Mouse (Mus musculus) forebrain, embryonic 16.5 days (tissue): ENCODE results near the gene 3110070M22Rik. TPM values are rescaled to one million over a fixed set of nuclear protein-coding genes. Genes with fewer than 3 reads are reported as not detected.

Experiments used
- ATAC-seq: fragments of 200-750 bp; cut with Nextera tagmentation; 2 replicates; pipeline ENCODE4 v1.8.0; 2017; ENCODE audit warnings: mild to moderate bottlenecking, moderate library complexity
- H3K27ac ChIP-seq: fragments of 300-500 bp; sonication (generic); 2 replicates; pipeline ENCODE4 v1.5.1; 2014; ENCODE audit warnings: low read length, control low read depth
- H3K27me3 ChIP-seq: fragments of 300-500 bp; sonication (generic); replicated peaks from 2 replicates; pipeline ENCODE4 v1.6.1; 2014; ENCODE audit warnings: low read length; ENCODE audit not compliant: control insufficient read depth, insufficient read depth
- H3K36me3 ChIP-seq: fragments of 300-500 bp; sonication (generic); 2 replicates; pipeline ENCODE4 v1.6.1; 2014; ENCODE audit not compliant: control insufficient read depth, insufficient read depth
- H3K4me1 ChIP-seq: fragments of 300-500 bp; sonication (generic); replicated peaks from 2 replicates; pipeline ENCODE4 v1.6.1; 2014; ENCODE audit warnings: low read length; ENCODE audit not compliant: control insufficient read depth, insufficient read depth
- H3K4me2 ChIP-seq: fragments of 300-500 bp; sonication (generic); 2 replicates; pipeline ENCODE4 v1.6.1; 2014; ENCODE audit warnings: mild to moderate bottlenecking, low read length, control low read depth
- H3K4me3 ChIP-seq: fragments of 300-500 bp; sonication (generic); replicated peaks from 2 replicates; pipeline ENCODE4 v1.5.1; 2014; ENCODE audit warnings: mild to moderate bottlenecking, low read length, control low read depth
- H3K9ac ChIP-seq: fragments of 300-500 bp; sonication (generic); replicated peaks from 2 replicates; pipeline ENCODE4 v1.6.1; 2014; ENCODE audit warnings: low read depth, low read length, control low read depth
- H3K9me3 ChIP-seq: fragments of 300-500 bp; sonication (generic); 2 replicates; pipeline ENCODE4 v1.6.1; 2016; ENCODE audit warnings: low read length; ENCODE audit not compliant: control insufficient read depth
- WGBS: fragments of 180-500 bp; shearing (Covaris S2); extraction: QIAGEN DNeasy Blood & Tissue Kit; methylation state at CpG from one replicate; pipeline ENCODE4 v1.1.7; 2014; 5-methylcytosine and 5-hydroxymethylcytosine counted together
- polyA plus RNA-seq: library from polyadenylated mRNA; unstranded; fragments of >200 nt; fragmentation: Nextera tagmentation; extraction: Ambion mirVana; gene quantifications from 2 replicates; pipeline ENCODE4 v1.2.1, GENCODE M21; 2015

Gene 3110070M22Rik
- polyA plus RNA-seq, 1 experiment from 2014 or later: 1.5 TPM

DNA sequence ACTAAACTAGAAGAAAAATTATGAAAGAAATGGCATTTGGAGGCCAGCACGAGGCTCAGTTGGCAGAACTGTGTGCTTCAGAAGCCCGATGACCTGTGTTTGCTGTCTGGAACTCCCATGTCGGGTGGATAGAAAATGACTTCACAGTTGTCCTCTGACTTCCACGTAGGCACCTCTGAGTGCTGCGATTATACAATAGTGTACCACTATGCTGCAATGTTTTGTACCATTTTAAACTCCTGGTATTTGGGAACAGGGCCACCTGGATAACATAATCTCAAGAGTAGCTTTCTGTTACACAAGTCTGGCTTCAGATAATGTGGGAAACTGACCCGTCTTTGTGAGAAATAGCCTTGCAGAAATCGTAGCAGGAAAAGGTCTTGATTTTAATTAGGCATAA, 31.8 kb downstream of the 3110070M22Rik start:
- Histone ChIP-seq H3K9me3 (no peaks in the 10 kb centered on the region), H3K27me3 (no peaks in the 10 kb centered on the region), H3K4me2 (no peak overlapping the region), H3K36me3 (peaks cover 29% of the 10 kb centered on the region), H3K27ac (no peak overlapping the region), H3K9ac (no peak overlapping the region), H3K4me1 (no peaks in the 10 kb centered on the region), H3K4me3 (no peak overlapping the region)
- WGBS: 95% methylated on average over 7 of the region's 7 CpGs
- ATAC-seq: no peak

DNA sequence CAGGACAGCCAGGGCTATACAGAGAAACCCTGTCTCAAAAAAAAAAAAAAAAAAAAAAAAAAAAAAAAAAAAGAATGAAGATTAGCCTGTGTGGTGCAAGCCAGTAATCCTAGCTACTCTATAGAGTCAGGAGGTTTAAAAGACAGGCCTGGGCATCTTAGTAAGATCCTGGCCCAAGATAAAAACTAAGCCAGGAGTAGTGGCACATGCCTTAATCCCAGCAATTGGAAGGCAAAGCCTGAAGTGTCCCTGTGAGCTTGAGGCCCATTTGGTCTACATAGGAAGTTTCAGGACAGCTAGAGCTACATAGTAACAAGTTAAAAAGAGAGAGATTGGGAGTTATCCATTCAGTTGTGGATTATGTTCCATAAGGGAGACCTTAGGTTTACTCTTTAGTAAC, 33.1 kb downstream of the 3110070M22Rik start:
- H3K4me2 ChIP-seq: no peak overlapping the region
- no peaks in the 10 kb centered on the region for H3K4me1 ChIP-seq
- ATAC-seq: no peak
- no peak overlapping the region for H3K27ac ChIP-seq
- H3K4me3 ChIP-seq: no peak overlapping the region
- peaks cover 41% of the 10 kb centered on the region for H3K36me3 ChIP-seq
- no peaks in the 10 kb centered on the region for H3K9me3 ChIP-seq
- no peaks in the 10 kb centered on the region for H3K27me3 ChIP-seq
- H3K9ac ChIP-seq: no peak overlapping the region

DNA sequence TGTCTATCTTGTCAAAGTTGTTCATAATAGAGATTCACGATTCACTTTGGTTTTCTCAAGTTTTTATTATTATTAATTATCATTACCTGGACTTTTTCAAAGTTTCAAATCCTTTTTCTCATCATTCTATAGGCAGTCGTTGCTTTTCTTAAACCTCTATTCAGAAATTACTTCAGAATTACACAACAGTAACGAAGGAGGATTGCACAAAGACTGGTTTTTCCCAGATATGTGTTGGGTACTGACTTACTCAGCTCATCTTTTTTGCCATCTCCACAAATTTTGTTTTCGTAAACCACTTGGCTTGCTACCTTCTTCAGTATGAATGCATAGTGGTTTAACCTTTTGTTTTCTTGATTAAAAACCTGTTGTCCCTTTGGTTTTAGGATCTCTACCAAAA, 34.6 kb downstream of the 3110070M22Rik start:
- Histone ChIP-seq H3K9ac (no peak overlapping the region), H3K4me1 (no peaks in the 10 kb centered on the region), H3K27me3 (no peaks in the 10 kb centered on the region), H3K27ac (no peak overlapping the region), H3K36me3 (peaks cover 37% of the 10 kb centered on the region), H3K4me3 (no peak overlapping the region), H3K4me2 (no peak overlapping the region), H3K9me3 (no peaks in the 10 kb centered on the region)
- WGBS: 94% methylated on average over 4 of the region's 4 CpGs
- ATAC-seq: no peak

DNA sequence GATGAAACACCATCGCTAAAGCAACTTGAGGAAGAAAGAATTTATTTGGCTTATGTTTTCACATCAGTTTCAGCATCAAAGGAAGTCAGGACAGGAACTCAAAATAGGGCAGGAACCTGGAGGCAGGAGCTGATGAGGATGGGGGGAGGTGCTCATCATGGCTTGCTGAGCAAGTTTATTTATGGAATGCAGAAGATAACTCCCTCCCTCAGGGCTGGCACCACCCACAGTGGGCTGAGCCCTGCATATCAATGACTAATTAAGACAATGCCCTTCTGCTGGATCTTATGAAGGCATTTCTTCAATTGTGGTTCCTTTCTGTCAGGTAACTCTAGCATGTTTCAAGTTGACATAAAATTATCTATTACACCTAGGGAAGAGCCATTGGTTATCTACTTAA, 45.9 kb downstream of the 3110070M22Rik start:
- Histone ChIP-seq H3K36me3 (peaks cover 34% of the 10 kb centered on the region), H3K4me2 (no peak overlapping the region), H3K4me1 (no peaks in the 10 kb centered on the region), H3K9ac (no peak overlapping the region), H3K9me3 (no peaks in the 10 kb centered on the region), H3K4me3 (no peak overlapping the region), H3K27me3 (no peaks in the 10 kb centered on the region), H3K27ac (no peak overlapping the region)
- WGBS: 94% methylated on average over 1 of the region's 1 CpGs
- ATAC-seq: no peak

Other genes with a start within 250 kb of the 3110070M22Rik start
- 157 and 169 TPM in 2 replicates for gene Paip1, start 59.8 kb downstream of the 3110070M22Rik start, polyA plus RNA-seq
- gene 4833420G17Rik, start 25.6 kb downstream of the 3110070M22Rik start, polyA plus RNA-seq: 128 and 131 TPM in 2 replicates
- 3.4 and 3.9 TPM in 2 replicates for gene Tmem267, start 344 bp downstream of the 3110070M22Rik start, polyA plus RNA-seq
- 0.10 and 0.13 TPM in 2 replicates for gene Ccl28, start 135.4 kb upstream of the 3110070M22Rik start, polyA plus RNA-seq
- 461 and 470 TPM in 2 replicates for gene Hmgcs1, start 202.0 kb upstream of the 3110070M22Rik start, polyA plus RNA-seq